ENCODE assay signal across 11 mouse cellular contexts in genomic region chr4:152313934-152314333, GRCm38 (mm10). TPM values are rescaled to one million over a fixed set of nuclear protein-coding genes. Genes with fewer than 3 reads are reported as not detected.
DNase-seq lines count a peak whose midpoint lies in the region; ATAC-seq and TF ChIP-seq lines count a peak whose summit lies in the region.
"Had no signal": no experiment of that assay in that cellular context is flagged by ENCODE, and none has a peak within 500 bp of the region (broad histone marks: within the 10 kb centered on the region; RNA-seq: fewer than 3 reads in every experiment).

No protein-coding gene starts in this region.

- H3K9me3 ChIP-seq in heart, embryonic 12.5 days (replicated peaks) = no peaks in the 10 kb centered on the region
- H3K9me3 ChIP-seq in kidney, postnatal 0 days (replicated peaks; ENCODE audit: low read length) = no peaks in the 10 kb centered on the region

- H3K4me1 ChIP-seq in heart, embryonic 12.5 days (replicated peaks) = peaks cover 55% of the 10 kb centered on the region
- peaks cover 29% of the 10 kb centered on the region for H3K4me1 ChIP-seq in kidney, postnatal 0 days (replicated peaks; ENCODE audit: insufficient read depth, low read length)

- H3K9ac ChIP-seq in heart, embryonic 12.5 days = no peak overlapping the region
- H3K9ac ChIP-seq in kidney, postnatal 0 days (ENCODE audit: low read depth, low read length) = no peak overlapping the region

- peak overlapping the region; percentile 68 for H3K4me2 ChIP-seq in heart, embryonic 12.5 days
- peak overlapping the region; percentile 51 for H3K4me2 ChIP-seq in kidney, postnatal 0 days (ENCODE audit: low read length)

- H3K36me3 ChIP-seq in heart, embryonic 12.5 days = peaks cover 13% of the 10 kb centered on the region
- no peaks in the 10 kb centered on the region for H3K36me3 ChIP-seq in kidney, postnatal 0 days (ENCODE audit: insufficient read depth, low read length)

- no peak for DNase-seq in heart, adult 11 months
- DNase-seq in thymus, postnatal 4 days = peak; percentile 42
- no peak for DNase-seq in thymus, postnatal 14 days
- peak; percentile 74 for DNase-seq in kidney, postnatal 0 days (ENCODE audit: low spot score)
- DNase-seq in ovary, adult 18-20 months (ENCODE audit: low spot score) = no peak
- no peak for DNase-seq in gastrocnemius, postnatal 10 days

- peak; percentile 65 for TF ChIP-seq CTCF in kidney, postnatal 0 days (IDR thresholded peaks at IDR 0.05; ENCODE audit: low read depth)

- H3K4me3 ChIP-seq in heart, embryonic 12.5 days = peak overlapping the region; percentile 38
- H3K4me3 ChIP-seq in kidney, postnatal 0 days (replicated peaks; ENCODE audit: low read depth, low read length) = no peak overlapping the region
- H3K4me3 ChIP-seq: erythroblast, embryonic 14.5 days had no signal

- H3K27me3 ChIP-seq in heart, embryonic 12.5 days (replicated peaks) = peaks cover 75% of the 10 kb centered on the region
- peaks cover 39% of the 10 kb centered on the region for H3K27me3 ChIP-seq in kidney, postnatal 0 days (ENCODE audit: insufficient read depth, low read length)

- ATAC-seq in heart, embryonic 12.5 days (ENCODE audit: insufficient number of reproducible peaks, low FRiP score) = no peak
- peak; percentile 38 for ATAC-seq in kidney, postnatal 0 days (replicated peaks; ENCODE audit: low FRiP score, low read depth)
- ATAC-seq in megakaryocyte-erythroid progenitor cell, adult 5-6 weeks (replicated peaks; ENCODE audit: low FRiP score, low TSS enrichment, poor library complexity, severe bottlenecking) = no peak

- H3K27ac ChIP-seq in heart, embryonic 12.5 days (ENCODE audit: poor library complexity, severe bottlenecking) = no peak overlapping the region
- H3K27ac ChIP-seq in kidney, postnatal 0 days = no peak overlapping the region

RNA-seq across cellular contexts. Expression of gene Rnf207, which starts 4.9 kb away (rescaled TPM):
- polyA plus RNA-seq in heart, embryonic 12.5 days (2016; fragmentation: Nextera tagmentation; extraction: Ambion mirVana) = 56.5 and 62.1 TPM in 2 replicates
- 0.45 and 1.1 TPM in 2 replicates for polyA plus RNA-seq in kidney, postnatal 0 days (2015; fragmentation: Nextera tagmentation; extraction: Ambion mirVana)
- total RNA-seq in gastrocnemius, postnatal 10 days (2021) = under 1 TPM in 1 of 2 experiments, not detected in 1; 0.40 TPM
- total RNA-seq in megakaryocyte-erythroid progenitor cell, adult 5-6 weeks (2014; fragmentation: Nextera tagmentation) = not detected in 2 replicates
- 0.38 TPM in 1 of 2 replicates, not detected in the other for total RNA-seq in megakaryocyte-erythroid progenitor cell, adult 5-6 weeks (2017)
- total RNA-seq: MEL had no signal
- polyA plus RNA-seq: liver, embryonic 16.5 days had no signal

RNA-seq across cellular contexts. Expression of gene Rpl22, which starts 11.6 kb away (rescaled TPM):
- polyA plus RNA-seq in heart, embryonic 12.5 days (2016; fragmentation: Nextera tagmentation; extraction: Ambion mirVana) = 278 and 280 TPM in 2 replicates
- 463 and 527 TPM in 2 replicates for polyA plus RNA-seq in kidney, postnatal 0 days (2015; fragmentation: Nextera tagmentation; extraction: Ambion mirVana)
- total RNA-seq in gastrocnemius, postnatal 10 days (2021) = 100 to 1,000 TPM; 305 to 332 TPM
- 2,168 and 2,467 TPM in 2 replicates for total RNA-seq in megakaryocyte-erythroid progenitor cell, adult 5-6 weeks (2014; fragmentation: Nextera tagmentation)
- 3,890 and 4,556 TPM in 2 replicates for total RNA-seq in megakaryocyte-erythroid progenitor cell, adult 5-6 weeks (2017)

RNA-seq across cellular contexts. Expression of gene Icmt, which starts 16.9 kb away (rescaled TPM):
- polyA plus RNA-seq in heart, embryonic 12.5 days (2016; fragmentation: Nextera tagmentation; extraction: Ambion mirVana) = 24.0 and 25.4 TPM in 2 replicates
- polyA plus RNA-seq in kidney, postnatal 0 days (2015; fragmentation: Nextera tagmentation; extraction: Ambion mirVana) = 20.0 and 23.6 TPM in 2 replicates
- 10 to 100 TPM; 17.3 to 19.1 TPM for total RNA-seq in gastrocnemius, postnatal 10 days (2021)
- 23.1 and 26.7 TPM in 2 replicates for total RNA-seq in megakaryocyte-erythroid progenitor cell, adult 5-6 weeks (2014; fragmentation: Nextera tagmentation)
- total RNA-seq in megakaryocyte-erythroid progenitor cell, adult 5-6 weeks (2017) = 12.6 and 12.9 TPM in 2 replicates

RNA-seq across cellular contexts. Expression of gene Hes3, which starts 22.5 kb away (rescaled TPM):
- not detected in 2 replicates for polyA plus RNA-seq in heart, embryonic 12.5 days (2016; fragmentation: Nextera tagmentation; extraction: Ambion mirVana)
- polyA plus RNA-seq in kidney, postnatal 0 days (2015; fragmentation: Nextera tagmentation; extraction: Ambion mirVana) = not detected in 2 replicates
- not detected for total RNA-seq in gastrocnemius, postnatal 10 days (2021)
- total RNA-seq in megakaryocyte-erythroid progenitor cell, adult 5-6 weeks (2014; fragmentation: Nextera tagmentation) = not detected in 2 replicates
- not detected in 2 replicates for total RNA-seq in megakaryocyte-erythroid progenitor cell, adult 5-6 weeks (2017)
- total RNA-seq: MEL had no signal
- polyA plus RNA-seq: erythroblast, embryonic 14.5 days; liver, embryonic 16.5 days had no signal

RNA-seq across cellular contexts. Expression of gene Chd5, which starts 24.5 kb away (rescaled TPM):
- polyA plus RNA-seq in heart, embryonic 12.5 days (2016; fragmentation: Nextera tagmentation; extraction: Ambion mirVana) = 0.08 TPM in 1 of 2 replicates, not detected in the other
- 0.04 and 0.09 TPM in 2 replicates for polyA plus RNA-seq in kidney, postnatal 0 days (2015; fragmentation: Nextera tagmentation; extraction: Ambion mirVana)
- under 1 TPM; 0.36 to 0.56 TPM for total RNA-seq in gastrocnemius, postnatal 10 days (2021)
- total RNA-seq in megakaryocyte-erythroid progenitor cell, adult 5-6 weeks (2014; fragmentation: Nextera tagmentation) = 0.10 TPM in 1 of 2 replicates, not detected in the other
- total RNA-seq in megakaryocyte-erythroid progenitor cell, adult 5-6 weeks (2017) = 0.04 TPM in 1 of 2 replicates, not detected in the other
- polyA plus RNA-seq: liver, embryonic 16.5 days had no signal

Comparison
In these comparisons a context has a peak if more than half of its experiments do, and no peak if none do; other contexts are left out.
1. DNase-seq: peak in thymus, postnatal 4 days (single experiment) and kidney, postnatal 0 days (single experiment); none in heart, adult 11 months (single experiment), thymus, postnatal 14 days (single experiment), ovary, adult 18-20 months (single experiment) and gastrocnemius, postnatal 10 days (single experiment).
2. RNA of gene Rpl22, which starts 11.6 kb away (total RNA-seq): 2,168 to 4,556 TPM in megakaryocyte-erythroid progenitor cell, adult 5-6 weeks; 305 to 332 TPM in gastrocnemius, postnatal 10 days; every median in the first group is over 4 times any median in the second.